Mouse (Mus musculus): ENCODE measurements around the gene Endov.

Gene Endov

DNA sequence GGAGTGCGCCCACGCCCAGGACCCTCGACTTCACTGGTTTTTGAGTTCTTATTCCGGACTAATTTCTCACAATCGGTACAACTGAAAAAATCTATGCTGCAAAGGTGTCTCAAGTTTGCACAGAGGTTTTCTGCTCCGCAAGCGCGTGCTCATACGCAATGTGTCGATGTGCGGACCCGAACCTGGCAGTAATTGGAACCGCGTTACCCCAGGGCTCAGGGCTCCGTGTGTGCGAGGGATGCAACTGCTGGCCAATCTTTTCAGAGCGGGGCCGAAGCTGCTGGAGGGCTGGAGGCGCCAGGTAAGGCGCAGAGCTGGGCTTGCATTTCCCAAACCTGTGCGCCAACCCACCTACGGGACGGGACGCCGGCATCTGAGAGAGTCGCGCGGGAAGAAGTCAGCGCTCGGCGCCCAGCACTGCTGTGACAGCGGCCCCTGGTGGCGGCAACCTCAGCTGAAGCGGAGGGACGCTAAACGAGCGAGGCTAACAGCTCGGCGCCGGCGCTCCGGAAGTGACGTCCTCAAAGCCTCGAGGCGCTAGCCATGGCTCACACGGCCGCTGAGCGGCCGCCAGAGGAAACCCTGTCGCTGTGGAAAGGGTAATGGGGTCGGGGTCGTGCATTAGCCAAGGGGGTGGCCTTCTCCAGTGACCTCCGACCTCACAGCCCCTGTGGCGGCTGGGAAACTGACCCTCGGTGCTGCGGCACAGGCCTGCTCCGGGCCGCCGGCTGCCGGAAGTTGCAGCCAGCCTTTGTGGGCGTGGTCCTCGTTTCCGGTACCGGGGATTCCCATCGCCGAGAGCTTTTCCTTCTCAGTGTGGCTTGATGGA is at the start of gene Endov:
Gene Endov, plus strand, starts transcription at position 487 of the 829 bp plus-strand sequence.
- peak; percentile 97 to 98 for DNase-seq (ENCODE audit: low spot score in 2 of 2)

DNA sequence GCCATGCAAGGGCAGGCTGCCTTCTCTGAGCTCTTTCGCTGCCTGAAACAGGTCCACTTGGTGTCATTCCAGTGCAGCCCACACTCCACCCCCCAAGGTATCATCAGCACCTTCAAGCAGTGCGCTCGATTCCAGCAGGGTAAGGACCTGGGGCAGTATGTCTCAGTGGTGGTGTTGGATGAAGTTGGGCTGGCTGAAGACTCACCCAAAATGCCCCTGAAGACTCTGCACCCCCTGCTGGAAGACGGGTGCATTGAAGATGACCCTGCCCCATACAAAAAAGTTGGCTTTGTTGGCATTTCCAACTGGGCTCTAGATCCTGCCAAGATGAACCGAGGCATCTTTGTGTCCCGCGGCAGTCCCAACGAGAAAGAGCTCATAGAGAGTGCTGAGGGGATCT is 48.9 kb upstream of the Endov start:
- DNase-seq (ENCODE audit: low spot score in 2 of 2): no peak

- no peak for DNase-seq (ENCODE audit: low spot score in 2 of 2)
These were observed 47.7 kb upstream of the Endov start for GRCm38 (mm10) chr11:119443442-119443841.

DNA sequence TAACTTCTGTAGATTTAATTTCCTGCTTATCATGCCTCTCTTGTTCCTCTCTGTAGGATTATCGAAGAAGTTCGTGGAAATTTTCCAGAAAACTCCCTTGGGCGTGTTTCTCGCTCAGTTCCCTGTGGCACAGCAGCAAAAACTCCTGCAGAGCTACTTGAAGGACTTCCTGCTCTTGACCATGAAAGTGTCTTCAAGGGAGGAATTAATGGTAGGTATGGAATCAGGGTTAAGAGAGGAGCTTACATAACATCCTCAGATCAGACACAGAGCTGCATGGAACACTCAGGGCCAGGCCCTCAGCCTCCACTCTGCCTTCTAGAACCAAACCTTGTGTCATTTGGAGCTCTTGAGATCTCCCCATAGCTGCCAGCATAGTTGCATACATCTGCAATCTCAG is 35.0 kb upstream of the Endov start:
- DNase-seq (ENCODE audit: low spot score in 2 of 2): no peak

GRCm38 (mm10) chr11:119477876-119478275 is 13.3 kb upstream of the Endov start:
- no peak for DNase-seq (ENCODE audit: low spot score in 2 of 2)

DNA sequence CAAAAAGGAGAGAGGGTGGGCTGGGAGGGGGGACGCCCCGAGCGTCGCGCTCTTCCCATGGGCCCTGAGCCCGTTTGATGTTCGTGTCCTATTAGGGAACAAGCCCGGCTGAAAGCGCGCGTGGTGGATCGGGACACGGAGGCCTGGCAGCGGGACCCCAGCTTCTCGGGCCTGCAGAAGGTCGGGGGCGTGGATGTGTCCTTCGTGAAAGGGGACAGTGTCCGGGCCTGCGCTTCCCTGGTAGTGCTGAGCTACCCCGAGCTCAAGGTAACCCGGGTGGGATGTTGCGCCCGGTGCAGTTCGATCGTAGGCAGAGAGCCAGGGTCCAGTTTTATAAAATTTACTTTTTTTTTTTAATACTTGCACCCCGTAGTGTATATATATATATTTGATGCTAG is 542 bp downstream of the Endov start:
- peak in 1 of 2 experiments; percentile 11 for DNase-seq (ENCODE audit: low spot score in 2 of 2)

DNA sequence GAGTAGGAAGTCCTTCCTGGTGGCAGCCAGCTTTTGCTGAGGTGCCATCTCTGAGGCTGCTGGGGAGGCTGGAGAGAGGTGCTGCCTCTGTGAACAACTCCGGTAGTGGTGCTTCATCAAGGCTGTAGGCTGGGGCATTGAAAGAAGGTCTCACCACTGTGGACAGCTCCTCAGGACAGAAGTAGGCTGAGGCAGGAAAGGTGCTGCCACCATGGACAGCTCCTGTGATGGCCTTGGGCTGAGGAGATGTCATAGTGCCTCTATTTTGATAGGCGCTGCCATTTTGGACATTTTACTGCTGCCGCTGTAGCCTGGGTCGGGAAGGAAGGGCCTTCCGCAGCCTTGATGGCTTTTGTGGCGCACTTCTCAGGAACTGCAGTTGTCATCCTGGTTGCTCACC is 1.7 kb downstream of the Endov start:
- no peak for DNase-seq (ENCODE audit: low spot score in 2 of 2)

GRCm38 (mm10) chr11:119493516-119493915 is 2.4 kb downstream of the Endov start:
- no peak for DNase-seq (ENCODE audit: low spot score in 2 of 2)

GRCm38 (mm10) chr11:119496147-119496546 is 5.0 kb downstream of the Endov start:
- no peak for DNase-seq (ENCODE audit: low spot score in 2 of 2)

DNA sequence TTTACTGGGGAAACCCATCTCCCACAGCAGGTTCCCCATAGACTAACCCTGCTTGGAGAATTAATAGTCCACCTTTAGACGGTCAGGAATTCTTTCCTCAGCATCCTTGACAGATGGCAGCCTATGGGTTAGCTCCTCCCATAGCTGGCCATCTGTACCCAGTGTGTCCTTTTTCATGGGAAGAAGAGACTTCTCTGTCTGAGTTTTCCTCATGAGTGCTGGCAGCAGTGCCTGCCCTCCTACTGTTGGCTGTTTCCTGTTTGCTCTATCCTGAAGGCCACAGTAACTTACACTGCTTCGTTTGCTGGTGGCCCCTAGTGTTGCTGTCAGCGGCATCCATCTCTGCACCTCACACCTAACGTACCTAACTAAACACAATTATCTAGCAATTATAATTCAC is 6.3 kb downstream of the Endov start:
- DNase-seq (ENCODE audit: low spot score in 2 of 2): no peak

- DNase-seq (ENCODE audit: low spot score in 2 of 2): no peak
These were observed 8.2 kb downstream of the Endov start for GRCm38 (mm10) chr11:119499297-119499696.

GRCm38 (mm10) chr11:119500011-119500410 is 8.9 kb downstream of the Endov start:
- no peak for DNase-seq (ENCODE audit: low spot score in 2 of 2)

DNA sequence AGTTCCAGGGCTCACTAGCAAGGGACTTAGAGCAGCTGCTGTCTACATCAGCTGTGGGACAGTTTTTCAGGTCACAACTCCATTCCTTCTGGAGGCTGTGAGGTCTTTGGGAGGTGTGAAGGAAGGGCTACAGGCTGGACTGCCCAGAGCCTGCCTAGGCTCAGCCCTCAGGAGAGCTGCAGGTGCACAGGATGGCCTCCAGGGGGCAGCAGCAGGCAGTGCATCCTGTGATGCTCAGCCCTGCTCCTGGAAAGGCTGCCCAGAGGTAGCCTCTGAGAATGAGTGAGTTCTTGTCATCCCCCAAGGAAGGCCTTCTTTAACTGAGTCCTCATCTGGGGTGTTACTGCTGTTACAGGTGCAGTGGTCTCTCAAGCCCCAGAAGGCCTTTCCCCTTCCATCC is 12.5 kb downstream of the Endov start:
- peak; percentile 43 to 62 for DNase-seq (ENCODE audit: low spot score in 2 of 2)

DNA sequence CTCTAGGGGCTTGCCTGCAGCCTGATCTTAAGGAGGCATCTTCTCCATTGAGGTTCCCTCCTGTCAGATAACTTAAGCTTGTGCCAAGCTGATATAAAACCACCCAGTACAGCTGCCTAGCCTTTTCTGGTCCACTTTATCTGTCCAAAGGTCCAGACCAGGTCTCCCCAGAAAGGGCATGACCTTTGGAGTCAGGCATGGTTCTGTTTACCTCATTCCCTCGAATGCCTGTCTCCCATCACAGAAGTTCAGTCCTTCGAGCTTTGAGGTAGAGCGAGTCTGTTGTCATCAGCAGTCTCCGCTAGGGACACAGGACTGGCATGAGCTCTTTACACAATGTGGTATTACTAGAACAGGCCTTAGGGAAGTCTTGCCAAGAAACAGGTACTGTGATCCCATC is 15.2 kb downstream of the Endov start:
- no peak for DNase-seq (ENCODE audit: low spot score in 2 of 2)

DNA sequence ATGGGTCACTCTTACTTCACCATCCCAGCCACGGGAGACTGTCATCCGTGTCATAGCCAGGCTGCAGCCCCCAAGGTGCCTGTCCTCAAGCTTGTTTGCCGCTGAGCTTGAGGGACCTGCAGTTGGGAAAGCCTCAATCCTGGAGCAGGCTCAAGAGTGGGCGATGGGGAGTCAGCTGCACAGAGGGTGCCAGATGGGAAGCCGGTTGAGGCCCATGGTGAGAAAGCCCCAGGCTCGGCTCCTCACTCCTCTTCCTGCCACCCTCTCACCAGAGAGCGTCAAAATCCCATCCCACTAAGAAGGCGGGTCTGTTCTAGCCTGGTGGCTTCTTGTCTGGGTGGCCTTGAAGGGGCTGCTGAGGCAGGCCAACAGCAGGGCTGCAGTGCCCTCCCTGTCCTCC is 16.6 kb downstream of the Endov start:
- DNase-seq (ENCODE audit: low spot score in 2 of 2): no peak

DNA sequence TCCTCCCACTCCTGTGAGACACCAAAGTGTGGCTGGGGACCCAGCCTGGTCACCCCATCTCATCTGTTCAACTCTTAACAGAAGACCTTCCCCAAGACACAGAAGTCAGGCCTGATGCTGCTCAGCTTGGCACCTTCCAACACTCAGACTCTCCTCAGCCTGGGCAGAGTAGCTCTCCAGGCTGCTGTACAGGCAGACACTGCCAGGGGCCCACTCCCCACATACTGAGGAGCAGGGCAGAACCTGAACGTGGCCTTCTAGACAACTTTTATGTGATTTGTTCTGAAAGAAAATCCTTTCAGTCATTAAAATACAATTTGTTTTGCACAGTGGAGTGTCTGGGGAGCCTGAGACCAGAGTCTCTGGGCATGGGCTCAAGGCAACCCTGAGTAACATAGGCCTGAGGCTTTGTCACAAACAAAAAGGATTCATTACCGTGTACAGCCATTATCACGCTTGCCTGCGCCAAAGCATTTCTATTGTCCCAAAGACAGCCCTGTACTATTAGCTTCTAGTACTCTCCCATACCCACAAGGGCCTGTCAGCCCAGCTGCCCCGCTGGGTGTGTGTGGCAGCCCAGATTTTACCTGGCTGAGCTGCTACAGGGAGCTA is 18.1 kb downstream of the Endov start:
- no peak for DNase-seq (ENCODE audit: low spot score in 2 of 2)

DNA sequence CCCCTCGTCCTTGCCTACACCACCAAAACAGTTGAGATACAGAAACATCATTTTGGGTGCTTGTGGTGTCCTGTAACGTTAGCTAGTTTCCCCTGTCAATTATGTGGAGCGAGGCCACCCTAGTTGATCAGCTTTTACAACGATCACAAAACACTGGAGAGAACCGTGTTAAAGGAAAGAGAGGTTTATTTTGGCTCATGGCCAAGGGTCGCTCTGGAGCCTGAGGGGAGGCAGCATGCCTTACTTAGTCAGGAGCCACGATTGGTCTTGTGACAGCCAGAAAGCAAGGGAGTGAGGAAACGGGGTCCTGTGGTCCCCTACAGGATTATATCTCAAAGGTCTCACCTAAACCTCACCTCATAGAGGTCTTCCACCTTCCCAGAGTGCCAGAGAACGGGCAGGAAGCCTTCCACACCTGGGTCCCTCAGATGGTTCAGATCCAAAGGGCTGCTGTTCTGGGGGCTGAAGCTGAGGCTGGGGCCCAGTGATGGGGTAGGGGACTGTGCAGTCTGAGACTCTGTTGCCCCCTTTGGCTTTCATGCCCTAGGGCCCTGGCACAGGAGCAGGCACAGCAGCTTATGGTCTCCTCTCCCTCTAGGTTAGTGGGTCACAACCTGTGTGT is 22.0 kb downstream of the Endov start:
- no peak for DNase-seq (ENCODE audit: low spot score in 2 of 2)

DNA sequence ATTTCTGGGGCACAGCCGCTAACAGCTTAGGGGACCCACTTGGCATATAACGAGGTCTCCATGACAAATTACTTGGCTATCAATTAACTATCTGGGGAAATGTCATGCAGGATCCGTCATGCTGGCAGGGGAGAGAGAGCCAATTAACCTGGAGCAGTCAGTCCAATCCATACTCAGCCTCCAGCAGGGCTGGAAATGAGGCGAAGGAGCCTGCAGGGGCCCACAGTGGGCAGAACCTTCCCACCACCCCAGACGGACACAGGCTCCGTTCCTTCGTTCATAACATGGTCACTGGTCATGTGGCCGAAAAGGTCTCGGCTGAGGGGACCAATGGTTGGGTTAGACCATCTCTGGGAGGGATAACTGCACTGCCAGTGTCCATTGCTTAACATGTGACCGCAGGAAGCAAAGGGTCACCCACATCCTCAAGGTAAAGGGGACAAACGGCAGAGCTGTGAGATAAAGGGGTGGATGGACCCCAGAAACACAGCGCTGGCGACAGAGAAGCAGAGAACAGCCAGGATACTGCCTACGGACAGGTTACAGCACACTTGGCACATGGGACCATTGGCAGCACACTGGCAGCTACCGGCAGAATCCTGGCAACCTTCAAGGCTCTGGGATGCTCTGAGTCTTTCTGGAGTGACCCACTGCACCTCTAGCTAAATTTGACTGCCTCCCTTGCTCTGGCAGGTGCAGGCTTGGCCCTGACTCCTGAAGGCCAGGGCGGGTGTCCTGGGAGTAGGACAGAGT is 23.1 kb downstream of the Endov start:
- DNase-seq (ENCODE audit: low spot score in 2 of 2): no peak

GRCm38 (mm10) chr11:119514967-119515636 is 24.0 kb downstream of the Endov start:
- DNase-seq (ENCODE audit: low spot score in 2 of 2): no peak

DNA sequence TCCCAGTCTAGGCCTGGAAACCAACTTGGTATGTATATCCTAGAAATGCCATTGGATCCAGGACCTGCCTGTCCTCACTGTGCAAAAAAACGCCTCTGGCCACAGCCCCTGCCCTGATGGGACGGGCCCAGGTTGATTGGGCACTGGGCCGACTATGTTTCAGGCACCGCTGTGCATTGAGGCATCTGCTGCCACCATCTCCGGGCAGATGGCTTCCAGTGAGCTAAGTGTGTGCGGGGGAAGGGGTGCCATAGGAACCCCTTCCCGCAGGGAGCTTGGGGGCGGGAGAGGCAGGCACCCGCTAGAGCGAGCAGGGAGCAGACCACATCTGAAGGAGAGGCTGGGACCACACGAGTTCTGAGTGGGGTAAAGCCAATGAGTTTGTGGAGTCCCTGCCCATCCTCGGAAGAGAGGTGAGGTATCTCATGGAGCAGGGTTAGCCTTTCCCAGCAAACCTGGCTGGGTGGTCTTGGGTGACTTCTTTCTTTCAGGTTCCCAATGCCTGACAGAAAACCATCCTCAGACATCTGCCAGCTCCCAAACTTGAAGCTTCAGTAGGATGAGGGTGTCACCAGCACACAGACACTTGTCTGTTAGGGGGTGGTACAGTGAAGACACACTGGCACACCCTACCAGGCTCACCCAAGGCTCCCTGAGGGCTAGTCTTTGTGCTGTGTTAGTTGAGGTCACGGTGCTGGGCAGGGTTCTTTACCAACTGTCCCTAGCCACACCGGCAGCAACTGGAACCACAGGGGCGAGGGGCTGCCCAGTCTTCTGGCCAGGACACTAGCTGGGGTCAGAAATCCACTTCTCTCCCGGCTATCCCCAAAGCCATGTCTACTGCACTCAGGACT is 24.9 kb downstream of the Endov start:
- no peak for DNase-seq (ENCODE audit: low spot score in 2 of 2)
